Mouse (Mus musculus) adrenal gland (tissue): ENCODE measurements around the gene Xntrpc.

Experiments used
- intact Hi-C: fragments of 180-260 bp; cut with DNase I; formaldehyde crosslinking; loops from one replicate; pipeline ENCODE4 v1.15.1; 2025

The Xntrpc gene

GRCm38 (mm10) chr7:102080311-102080710, 14.8 kb downstream of the Xntrpc start:
- intact Hi-C loops: no loop called here

- intact Hi-C loops: no loop called here
Measured at GRCm38 (mm10) chr7:102081784-102082183, 16.3 kb downstream of the Xntrpc start.

- intact Hi-C loops: no loop called here
Measured at GRCm38 (mm10) chr7:102082816-102083215, 17.3 kb downstream of the Xntrpc start, which contains the start of gene Trpc2. Trpc2 (plus strand) TSS chr7:102083116.

GRCm38 (mm10) chr7:102084041-102084696, 18.7 kb downstream of the Xntrpc start:
- intact Hi-C loops: no loop called here

DNA sequence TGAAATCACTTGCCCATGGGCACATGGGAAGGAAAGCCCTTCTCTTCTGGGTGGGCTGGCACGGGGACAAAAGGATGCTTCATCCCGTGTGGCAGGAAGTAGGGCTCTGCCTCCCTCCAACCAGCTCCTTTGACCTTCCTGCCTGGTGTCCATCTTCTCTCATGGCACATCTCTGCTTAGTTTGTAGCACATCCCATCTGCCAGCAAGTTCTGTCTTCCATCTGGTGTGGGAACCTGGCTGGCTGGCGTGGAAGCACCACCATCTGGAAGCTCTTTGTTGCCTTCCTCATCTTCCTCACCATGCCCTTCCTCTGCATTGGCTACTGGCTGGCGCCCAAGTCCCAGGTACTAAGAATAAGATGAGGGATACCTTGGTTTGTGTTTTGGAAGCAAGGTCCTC, 21.8 kb downstream of the Xntrpc start:
- intact Hi-C loops: no loop called here

DNA sequence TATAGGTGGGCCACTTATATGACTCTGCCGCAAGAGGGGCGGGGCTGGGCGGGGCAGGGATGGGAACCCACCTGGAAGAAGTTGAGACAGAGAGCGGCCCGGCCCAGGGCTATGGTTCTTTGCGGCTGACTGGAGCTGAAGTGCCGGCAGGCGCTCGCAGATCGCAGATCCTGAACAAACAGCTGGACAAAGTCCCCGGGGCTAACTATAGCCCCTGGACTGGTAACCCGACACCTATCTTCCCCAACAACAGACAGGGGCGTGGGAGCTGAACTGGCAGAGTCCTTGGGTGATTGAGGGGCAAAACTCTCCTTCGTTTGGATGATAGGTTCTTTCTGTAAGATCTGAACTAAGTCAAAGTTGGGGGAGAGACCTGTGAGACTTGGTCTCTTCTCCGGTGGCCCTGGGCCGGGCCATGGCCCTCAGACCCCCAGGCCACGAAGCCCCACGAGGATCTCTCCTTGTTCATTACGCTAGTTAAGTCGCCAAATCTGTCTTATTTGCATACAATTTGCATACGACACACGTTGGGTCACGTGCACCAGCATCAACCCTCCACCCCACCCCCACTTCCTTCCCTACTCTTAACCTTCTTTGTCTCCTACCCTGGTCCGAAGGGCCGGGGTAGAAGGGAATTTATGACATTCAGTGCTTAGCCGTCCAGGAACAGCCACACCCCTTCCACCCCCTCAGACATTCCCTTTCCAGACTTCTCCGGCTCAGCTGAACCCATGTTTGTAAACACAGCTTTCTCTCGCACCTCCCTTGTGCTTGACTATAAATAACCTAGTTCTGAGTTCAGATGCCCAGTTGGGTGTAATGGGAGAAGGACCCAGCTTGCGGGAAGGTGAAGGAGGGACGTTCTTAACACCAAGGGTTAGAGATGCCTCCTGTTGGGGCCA, 34.5 kb downstream of the Xntrpc start:
- intact Hi-C loops: no loop called here

GRCm38 (mm10) chr7:102100868-102101267, 35.4 kb downstream of the Xntrpc start:
- intact Hi-C loops: no loop called here

DNA sequence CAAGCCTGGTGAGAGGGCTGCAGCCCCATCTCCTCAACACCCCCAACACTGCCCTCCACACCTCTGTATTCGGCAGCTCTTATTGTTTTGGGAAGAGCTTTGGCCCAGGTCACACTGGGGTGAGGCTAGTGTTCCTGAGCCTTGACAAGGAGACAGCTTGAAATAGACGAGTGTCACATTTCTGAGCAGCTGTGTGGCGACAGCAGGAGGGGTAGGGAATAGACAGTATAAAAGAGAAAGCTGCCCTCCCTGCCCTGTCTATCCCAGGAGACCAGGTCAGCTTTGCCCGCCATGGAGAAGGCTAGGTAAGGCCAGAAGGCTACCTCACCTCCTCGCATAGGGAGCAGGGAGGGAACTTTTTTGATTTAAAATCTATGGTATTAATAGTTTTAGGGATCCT, 36.0 kb downstream of the Xntrpc start, which contains the start of gene Art1:
Gene Art1 (plus strand): TSS at position 257 of the 400 bp plus-strand sequence.
- intact Hi-C loops: no loop called here

- intact Hi-C loops: no loop called here
Measured at GRCm38 (mm10) chr7:102102241-102102640, 36.7 kb downstream of the Xntrpc start.

DNA sequence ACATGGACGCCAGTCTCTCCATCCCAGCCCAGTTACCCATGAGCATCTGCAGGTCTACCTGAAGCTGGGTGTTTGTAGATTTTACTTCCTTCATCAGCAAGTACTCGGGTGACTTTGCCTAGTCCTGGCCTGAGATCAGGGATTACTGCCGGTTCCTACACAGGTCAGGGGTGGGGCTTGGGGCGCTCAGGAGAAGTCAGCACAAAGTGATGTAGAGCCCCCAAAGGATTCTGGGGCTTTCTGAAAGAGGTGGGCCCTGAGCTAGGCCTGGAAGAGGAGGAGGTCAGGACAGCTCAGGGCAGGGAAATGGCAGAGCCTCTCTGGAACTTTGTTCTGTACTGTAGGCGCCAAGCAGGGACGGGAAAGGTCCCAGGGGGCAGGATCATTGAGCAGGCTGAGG, 37.2 kb downstream of the Xntrpc start:
- intact Hi-C loops: no loop called here

GRCm38 (mm10) chr7:102103555-102103954, 38.0 kb downstream of the Xntrpc start:
- intact Hi-C loops: no loop called here

DNA sequence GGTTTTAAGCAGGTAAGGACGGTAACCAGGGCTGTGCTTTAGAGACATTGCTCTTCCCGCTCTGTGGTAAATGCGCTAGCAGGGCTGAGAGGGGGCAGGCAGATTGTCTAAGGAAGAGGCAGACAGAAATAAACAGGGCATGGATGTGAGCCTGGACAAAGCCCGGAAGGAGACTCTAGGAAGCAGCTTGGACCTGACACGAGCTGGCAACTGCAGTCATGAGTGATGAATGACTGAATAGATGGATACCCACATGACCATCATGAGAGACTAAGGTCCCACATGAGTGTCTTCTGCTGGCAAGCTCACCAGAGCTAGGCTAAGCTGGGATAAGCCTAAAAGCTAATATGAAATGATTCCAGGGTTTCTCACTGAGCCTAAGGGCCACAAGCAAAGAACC, 38.6 kb downstream of the Xntrpc start:
- intact Hi-C loops: no loop called here

GRCm38 (mm10) chr7:102106700-102107141, 41.2 kb downstream of the Xntrpc start:
- intact Hi-C loops: no loop called here

GRCm38 (mm10) chr7:102108206-102108605, 42.7 kb downstream of the Xntrpc start:
- intact Hi-C loops: no loop called here

DNA sequence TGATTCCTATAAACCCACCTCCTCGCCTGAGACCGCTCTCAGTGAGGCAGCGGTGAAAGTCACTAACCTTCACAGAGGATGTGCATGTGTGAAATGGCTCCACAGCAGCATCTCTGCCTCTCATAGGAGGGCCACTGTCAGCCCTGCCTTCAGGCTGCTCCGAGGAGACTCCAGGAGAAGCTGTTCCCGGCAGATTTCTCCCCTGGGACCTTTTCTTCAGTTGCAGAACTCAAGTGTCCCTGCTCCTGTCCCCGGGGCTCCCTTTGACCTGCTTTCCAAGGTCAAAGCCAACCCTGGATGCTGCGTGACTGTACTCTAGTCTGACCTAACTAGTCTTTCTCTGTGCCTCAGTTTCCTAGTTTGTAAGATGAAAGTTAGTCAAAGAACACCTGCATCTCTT, 43.7 kb downstream of the Xntrpc start, which contains the start of gene Art5:
Gene Art5 (minus strand): TSS at position 319 of the 400 bp plus-strand sequence.
- intact Hi-C loops: no loop called here

DNA sequence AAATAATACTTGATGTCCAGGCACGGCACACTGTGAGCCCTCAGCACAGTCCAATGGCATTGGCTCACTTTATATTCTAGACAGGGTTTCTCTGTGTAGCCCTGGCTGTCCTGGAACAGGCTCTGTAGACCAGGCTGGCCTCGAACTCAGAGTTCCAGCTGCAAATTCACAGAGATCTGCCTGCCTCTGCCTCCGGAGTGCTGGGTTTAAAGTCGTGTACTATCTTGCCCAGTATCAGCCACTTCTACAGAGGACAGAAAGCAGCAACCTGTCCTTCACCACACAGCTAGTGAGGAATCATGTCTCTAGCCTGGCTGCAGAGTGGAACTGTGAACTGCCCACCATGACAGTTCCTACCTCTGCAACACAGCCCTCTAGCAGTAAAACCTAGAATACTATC, 44.2 kb downstream of the Xntrpc start:
- intact Hi-C loops: no loop called here

GRCm38 (mm10) chr7:102113151-102113729, 47.7 kb downstream of the Xntrpc start:
- intact Hi-C loops: no loop called here

GRCm38 (mm10) chr7:102116579-102117331, 51.2 kb downstream of the Xntrpc start, which contains the start of gene Chrna10:
Chrna10 (minus strand) TSS chr7:102116828.
- intact Hi-C loops: no loop called here

DNA sequence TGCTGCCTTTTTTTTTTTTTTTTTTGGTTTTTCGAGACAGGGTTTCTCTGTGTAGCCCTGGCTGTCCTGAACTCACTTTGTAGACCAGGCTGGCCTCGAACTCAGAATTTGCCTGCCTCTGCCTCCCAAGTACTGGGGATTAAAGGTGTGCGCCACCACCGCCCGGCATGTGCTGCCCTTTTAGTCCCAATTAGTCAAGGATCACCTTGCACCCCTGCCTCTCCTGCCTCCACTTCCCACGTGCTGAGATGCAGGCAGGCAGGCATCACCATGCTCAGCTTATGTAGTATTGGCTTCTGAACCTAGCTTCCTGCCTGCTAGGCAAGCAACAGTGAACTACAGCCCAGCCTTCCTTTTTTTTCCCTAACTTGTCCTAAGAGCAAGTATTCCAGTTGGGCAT, 51.9 kb downstream of the Xntrpc start:
- intact Hi-C loops: no loop called here

DNA sequence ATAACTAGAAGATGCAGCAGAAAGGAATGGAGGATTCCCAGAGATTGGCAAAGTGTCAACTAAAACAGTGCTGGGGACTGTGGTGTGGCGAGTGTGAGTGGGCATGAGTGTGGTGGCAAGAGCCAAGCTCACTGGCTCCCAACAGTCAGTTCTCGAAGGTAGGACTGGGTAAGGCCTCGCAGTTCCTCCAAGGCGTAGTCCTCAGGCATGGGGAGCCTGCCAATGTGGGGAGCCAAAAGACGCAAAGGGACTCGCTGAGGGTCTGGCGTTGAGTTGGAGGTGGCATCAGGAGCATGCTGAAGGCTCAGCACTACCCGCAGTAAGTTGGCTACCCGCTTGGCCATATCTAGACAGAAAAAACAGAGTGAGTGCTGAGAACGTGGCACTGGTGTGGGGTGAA, 54.8 kb downstream of the Xntrpc start:
- intact Hi-C loops: no loop called here

- intact Hi-C loops: no loop called here
Measured at GRCm38 (mm10) chr7:102132395-102132794, 66.9 kb downstream of the Xntrpc start.
